In the genomic region with DNA sequence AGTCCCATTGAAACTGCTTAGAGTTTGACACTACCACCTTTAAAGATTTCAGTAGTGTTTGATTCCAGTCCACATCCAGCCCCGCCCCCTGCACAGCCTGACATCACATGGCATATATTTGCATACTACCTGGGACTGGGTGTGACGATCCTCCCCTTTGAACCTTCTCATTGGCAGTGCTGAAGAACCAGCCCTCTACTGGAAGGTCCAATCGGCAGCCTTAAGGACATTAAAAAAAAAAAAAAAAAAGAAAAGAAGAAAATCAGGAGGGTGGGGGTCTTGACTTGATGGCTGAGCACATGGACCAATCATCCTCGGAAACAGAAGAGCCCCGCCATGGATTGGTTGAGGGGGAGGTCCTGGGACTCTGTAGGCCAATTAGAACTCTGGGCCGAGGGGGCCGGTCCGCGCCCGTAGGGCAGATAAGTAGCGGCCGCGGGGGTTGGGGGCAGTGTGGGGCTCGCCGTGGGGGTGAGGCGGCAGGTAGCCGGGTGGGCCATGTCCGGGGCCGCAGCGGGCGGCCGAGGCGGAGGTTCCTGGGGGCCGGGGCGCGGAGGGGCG, we compare ENCODE assay signal across 8 mouse cellular contexts. TPM values are rescaled to one million over a fixed set of nuclear protein-coding genes. Genes with fewer than 3 reads are reported as not detected.
DNase-seq lines count a peak whose midpoint lies in the region; ATAC-seq lines count a peak whose summit lies in the region.

A gene (plus strand): TSS at position 451 of the 561 bp plus-strand sequence.

- H3K4me1 ChIP-seq in hindbrain, embryonic 12.5 days: peaks cover 30% of the 10 kb centered on the region

- 0% methylated on average over 10 of the region's 27 CpGs for WGBS in hindbrain, embryonic 12.5 days

- DNase-seq in T-cell, adult 2 months (ENCODE audit: low spot score): peak; percentile 93
- peak; percentile 42 to 67 for DNase-seq in cerebellum, postnatal 25 days
- peak; percentile 63 to 70 for DNase-seq in frontal cortex, postnatal 14 days (ENCODE audit: low spot score in 2 of 2)
- peak; percentile 58 to 66 for DNase-seq in layer of hippocampus, postnatal 36 days
- peak; percentile 95 for DNase-seq in lung, postnatal 36 days
- peak; percentile 68 for DNase-seq in retina, postnatal 7 days (ENCODE audit: low read depth, low spot score)
- DNase-seq in urinary bladder, adult 18-20 months (ENCODE audit: low spot score in 2 of 2): peak; percentile 51 to 77

- H3K36me3 ChIP-seq in hindbrain, embryonic 12.5 days: no peaks in the 10 kb centered on the region

- peak within 1 kb of the TSS; percentile 55; the same call in 1 of the 2 replicates for H3K27ac ChIP-seq in hindbrain, embryonic 12.5 days

- H3K4me3 ChIP-seq in hindbrain, embryonic 12.5 days: peak within 1 kb of the TSS; percentile 75

- H3K9me3 ChIP-seq in hindbrain, embryonic 12.5 days (replicated peaks): no peaks in the 10 kb centered on the region

- H3K9ac ChIP-seq in hindbrain, embryonic 12.5 days: peak within 1 kb of the TSS; percentile 79

- peak; percentile 96 for ATAC-seq in hindbrain, embryonic 12.5 days (ENCODE audit: low FRiP score)

- H3K4me2 ChIP-seq in hindbrain, embryonic 12.5 days (replicated peaks): peak within 1 kb of the TSS; percentile 91

- H3K27me3 ChIP-seq in hindbrain, embryonic 12.5 days: peaks cover 17% of the 10 kb centered on the region

RNA-seq across cellular contexts. Expression of the gene that starts here (rescaled TPM):
- polyA plus RNA-seq in hindbrain, embryonic 12.5 days (2016; fragmentation: Nextera tagmentation; extraction: Ambion mirVana): 11.7 and 11.9 TPM in 2 replicates
- total RNA-seq in layer of hippocampus, postnatal 36 days (2021): 1 to 10 TPM; 4.7 to 7.3 TPM

Comparison
In these comparisons a context has a peak if more than half of its experiments do, and no peak if none do; other contexts are left out.
1. Peak in every context shown above with its lines: DNase-seq, ATAC-seq, H3K4me3 ChIP-seq and H3K27ac ChIP-seq.